Mouse (Mus musculus): ENCODE results near the gene Cacna2d3. TPM values are rescaled to one million over a fixed set of nuclear protein-coding genes. Genes with fewer than 3 reads are reported as not detected.

The Cacna2d3 gene
- total RNA-seq, 2 experiments from 2014 or later, result 2.2 to 2.8 TPM

DNA sequence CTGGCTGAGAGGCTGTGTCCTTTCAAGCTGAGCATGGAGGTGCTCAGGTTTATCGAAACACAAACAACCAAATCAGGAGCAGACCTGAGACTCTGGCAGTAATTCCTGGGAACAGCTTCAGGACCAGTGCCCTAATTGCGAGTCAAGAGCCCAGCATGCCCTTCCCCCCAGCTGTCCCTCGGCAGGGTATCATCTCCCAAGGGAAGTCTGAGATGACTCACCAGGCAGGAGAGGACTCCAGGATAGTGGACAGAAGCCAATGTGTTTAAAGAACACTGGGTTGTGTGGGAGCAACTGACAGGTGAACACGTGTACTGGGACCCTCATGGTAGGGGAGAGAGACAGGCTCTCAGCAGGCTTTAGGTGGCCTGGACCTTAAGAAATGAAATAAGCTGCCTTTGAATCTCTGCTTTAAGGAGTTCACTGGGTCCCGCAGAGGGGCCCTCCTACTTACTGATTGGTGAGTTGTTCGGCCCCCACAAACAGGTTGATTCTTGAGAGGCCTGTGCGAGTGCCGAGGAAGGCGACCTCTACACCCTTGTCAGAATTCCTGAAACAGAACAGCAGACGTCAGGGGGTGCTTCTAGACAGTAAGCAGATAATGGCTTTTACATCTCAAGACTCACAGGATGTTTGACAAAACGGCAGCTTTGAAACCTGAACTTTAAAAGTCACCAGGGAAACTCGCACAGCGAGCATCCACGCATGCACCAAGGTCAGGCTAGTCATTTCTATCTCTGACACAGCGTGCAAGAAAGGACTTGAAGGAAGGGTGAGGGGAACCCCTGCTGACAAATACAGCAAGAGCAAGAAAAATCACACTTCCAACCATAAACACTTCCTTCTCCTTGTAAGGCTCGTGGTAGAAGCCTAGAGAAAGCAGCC is 669.5 kb downstream of the Cacna2d3 start:
- no peak for DNase-seq

DNA sequence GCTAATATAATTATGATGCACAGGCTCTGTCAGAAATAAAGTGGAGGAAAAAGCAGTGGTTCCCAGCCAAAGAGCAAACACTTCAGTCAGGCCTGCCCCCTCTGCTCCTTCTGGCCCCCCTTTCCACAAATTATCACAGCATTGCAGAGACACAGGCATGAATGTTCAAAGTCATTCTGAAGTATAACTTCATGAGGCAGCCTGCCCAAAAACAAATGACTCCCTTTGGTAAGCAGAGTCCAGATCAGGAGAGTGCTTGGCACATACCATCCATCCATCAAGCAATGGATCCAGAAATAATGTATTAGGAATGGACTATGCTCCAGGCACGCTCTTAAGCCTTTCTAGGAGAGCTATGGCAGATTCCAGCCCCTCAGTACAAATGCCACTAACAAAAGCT is 679.3 kb downstream of the Cacna2d3 start:
- no peak for DNase-seq

DNA sequence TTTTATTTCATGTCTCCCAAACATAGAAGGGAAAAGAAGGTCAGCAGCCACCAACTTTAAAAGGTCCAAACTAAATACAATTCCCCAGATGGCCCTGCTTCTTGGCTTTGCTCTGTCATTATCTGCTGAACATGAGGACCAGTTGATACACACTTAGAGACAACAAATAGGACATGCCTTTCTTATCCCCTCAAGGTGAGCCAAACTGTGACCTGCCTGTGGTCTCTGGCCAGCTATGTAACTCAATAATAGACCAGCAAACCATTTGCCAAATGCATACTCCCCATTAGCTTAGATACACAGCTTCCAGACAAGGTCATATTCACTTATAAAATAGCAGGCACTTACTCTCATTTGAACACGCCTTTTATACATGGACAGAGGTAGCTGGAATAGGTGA is 680.2 kb downstream of the Cacna2d3 start:
- DNase-seq, result no peak

DNA sequence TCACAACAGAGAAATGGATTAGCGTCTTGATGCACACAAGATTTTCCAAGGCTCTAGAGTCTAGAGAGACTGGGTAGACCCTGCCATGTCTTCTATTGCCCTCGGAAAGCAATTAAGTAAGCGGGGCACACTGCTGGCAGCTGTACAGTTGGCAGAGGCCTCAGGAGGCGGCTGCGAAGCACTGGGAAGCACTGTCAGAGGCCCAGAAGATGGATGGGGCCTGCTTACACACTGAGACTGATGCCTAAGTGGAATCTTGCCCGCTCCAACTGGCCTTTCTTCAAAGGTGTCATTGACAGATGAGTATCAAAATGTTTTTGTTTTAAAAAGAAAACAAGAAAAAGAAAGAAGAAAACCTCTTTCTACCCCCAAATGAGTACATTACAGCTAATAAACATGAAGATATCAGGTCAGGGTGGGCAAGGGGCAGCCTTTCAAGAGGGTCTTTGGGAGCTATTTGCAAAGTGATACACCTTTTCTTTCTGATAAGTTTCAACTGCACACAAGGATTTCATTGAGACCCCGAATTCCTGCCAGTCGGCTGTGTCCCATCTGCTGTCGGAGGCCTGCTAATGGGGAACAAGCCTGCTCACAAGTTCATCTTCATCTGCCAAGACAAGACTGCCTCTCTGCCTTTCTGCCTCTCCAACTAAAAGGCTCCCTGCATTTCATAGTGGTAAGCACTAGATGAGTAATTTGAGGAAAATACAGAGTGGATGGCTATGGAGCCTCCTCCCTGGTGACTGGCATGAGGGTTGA is 680.9 kb downstream of the Cacna2d3 start:
- DNase-seq, result no peak

DNA sequence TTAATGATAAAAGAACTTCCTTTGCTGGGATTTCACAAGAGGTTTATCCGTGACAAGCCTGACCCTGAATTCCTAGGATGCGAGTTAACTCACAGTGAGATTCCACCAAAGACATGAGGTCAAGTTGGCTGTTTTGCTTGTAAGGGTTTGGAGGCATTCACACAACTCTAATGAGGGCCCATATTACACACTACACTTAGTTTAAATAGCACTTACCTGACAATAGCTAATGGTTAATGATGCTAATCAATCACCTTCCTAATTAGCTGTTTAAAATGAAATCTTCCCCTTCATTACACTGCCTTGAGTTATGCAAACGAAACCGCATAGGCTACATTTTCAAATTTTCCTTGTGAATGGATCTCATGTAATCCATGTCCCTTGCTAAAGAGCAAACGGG is 683.4 kb downstream of the Cacna2d3 start:
- no peak for DNase-seq

DNA sequence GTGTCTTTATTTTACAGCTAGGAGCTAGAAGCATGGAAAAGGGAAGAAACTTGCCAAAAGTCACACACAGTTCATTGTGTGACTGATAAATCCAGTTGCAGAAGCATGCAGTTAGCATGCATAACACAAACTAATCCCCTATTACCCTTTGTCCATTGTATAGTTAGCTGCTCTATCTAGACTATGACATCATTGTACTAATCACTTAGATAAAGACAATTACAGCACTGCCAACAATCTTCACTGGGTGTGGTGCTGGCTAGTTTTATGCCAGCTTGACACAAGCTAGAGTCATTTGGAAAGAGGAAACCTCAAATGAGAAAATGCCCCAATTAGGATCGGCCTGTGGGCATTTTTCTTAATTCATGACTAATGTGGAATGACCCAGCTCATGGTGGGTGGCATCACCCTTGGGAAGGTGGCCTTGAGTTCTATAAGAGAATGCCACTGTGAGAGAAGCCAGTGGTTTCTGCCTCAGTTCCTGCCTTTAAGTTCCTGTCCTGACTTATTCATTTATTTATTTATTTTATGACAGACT is 689.7 kb downstream of the Cacna2d3 start:
- DNase-seq, result no peak

DNA sequence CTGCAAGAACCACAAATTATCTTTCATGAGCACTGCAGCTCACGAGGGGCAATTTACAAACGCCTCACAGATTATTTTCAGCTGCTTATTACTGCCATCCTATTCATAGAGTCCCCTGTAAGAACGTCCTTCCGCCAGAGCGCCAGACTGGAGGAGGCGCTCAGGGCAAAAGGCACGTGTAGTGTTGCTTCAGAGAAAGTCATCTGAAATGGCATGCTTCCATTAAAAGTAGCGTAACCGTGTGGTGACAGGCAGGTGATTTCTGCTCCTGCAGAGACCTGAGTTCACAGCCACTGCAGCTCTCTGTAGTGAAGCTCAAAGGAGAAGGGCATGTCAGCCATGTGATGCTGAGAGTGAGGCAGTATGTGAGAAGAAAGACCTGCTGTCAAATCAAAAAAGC is 691.1 kb downstream of the Cacna2d3 start:
- DNase-seq, result no peak

DNA sequence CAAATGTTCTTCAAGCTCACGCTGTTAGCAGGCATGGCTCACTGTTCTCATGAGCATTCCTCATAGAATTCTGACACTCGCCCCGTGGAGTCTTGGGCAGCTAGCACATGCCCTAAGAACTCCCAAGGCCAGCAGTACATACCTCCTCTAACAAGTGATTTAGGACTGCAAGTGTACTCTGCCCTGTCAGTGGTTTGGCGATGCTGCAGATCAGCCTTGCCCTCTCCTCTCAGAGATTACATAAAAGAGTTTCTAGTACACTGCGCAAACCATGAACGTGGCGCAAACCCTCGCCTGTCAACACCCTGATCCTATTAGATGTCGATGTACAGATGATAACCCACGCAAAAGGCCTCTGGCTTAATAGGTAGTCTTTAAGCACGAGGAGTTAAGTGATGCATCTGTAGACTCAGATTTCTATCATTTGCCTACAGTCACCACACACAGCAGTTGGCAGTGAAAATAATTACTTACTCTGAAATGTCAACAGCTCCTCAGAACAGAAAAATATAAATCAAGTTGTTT is 691.7 kb downstream of the Cacna2d3 start:
- DNase-seq, result no peak

DNA sequence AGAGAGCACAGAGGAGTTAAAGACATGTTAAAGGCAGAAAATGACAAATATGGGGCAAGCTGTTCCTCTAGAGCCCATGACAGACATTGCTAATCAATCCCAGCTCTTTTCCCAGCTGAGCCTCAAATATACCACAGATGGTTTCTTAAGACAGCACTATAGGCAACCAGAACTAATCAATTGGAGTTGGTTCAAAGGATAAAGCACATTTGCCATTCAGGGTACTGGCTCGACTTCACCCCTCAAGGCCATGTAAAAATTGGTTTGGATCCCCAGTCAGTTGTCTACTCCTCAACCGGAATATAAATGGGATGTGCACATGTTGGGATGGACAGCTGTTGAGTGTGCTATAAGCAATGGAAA is 692.6 kb downstream of the Cacna2d3 start:
- DNase-seq, result no peak

DNA sequence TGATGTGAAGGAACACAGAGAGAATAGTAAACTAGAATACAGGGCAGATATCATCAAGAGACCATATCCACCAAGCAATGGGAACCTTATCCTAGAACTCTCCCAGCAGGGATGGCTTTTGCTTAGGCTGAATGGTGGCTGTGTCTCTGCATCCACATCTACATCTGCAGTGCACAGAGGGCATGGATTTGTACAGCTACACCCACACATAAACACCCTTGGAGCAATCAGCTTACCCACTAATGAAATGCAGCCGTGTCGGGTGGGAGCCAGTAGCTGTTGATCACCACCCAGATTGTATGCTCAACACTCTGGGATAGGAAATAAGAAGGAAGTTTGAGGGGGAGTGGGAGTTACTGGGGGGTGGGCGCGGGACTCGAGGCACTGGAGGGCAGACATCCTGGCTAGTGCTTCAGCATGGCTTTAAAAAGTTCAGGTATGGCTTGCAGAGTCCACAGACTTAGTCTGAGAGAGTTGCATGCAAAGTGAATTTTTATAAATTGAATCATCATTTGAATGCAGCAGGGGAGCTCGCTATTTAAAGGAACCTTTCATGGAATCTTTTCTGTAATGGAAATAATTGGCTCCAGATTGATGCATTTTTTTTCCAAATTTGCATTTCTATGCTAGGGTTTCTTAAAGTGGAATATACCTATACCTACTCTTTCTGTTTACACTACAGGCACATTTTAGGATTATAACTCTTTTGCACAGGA is 693.1 kb downstream of the Cacna2d3 start:
- DNase-seq, result no peak

DNA sequence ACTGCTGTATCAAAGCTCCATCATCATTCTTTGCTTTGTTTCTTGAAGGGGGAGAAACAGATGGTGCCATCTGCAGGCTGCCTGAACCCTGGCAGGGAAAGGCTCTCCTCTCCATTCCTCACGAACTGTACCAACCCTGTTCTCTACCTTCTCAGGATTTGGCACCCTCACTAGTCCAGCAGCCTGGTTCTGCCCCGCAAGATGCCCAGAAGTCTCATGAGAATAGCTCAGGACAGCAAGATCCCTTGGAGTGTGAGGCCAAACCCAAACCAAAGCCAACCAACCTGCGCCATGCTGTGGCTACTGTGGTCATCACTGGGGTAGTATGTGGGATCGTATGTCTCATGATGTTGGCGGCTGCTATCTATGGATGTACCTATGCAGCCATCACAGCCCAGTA is 694.4 kb downstream of the Cacna2d3 start:
- DNase-seq, result no peak

DNA sequence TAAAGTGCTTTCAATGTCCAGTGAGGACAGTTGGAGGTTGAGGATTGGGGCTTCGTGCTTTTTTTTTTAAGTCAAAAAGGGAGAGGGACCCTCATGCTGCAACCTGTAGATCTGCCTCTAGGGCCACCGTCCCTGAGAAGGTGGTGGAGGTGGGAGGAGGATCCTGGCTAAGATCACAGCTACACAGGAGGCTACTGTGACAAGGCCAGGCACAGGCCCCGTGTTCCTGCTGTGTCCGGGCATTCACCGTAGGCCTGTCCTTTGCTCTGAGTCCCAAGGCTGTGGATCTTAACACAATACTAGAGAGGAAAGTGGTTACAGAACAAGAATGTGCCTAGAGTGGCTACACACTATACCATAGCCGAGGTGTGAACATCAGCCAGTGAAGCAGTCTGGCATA is 696.3 kb downstream of the Cacna2d3 start:
- no peak for DNase-seq

DNA sequence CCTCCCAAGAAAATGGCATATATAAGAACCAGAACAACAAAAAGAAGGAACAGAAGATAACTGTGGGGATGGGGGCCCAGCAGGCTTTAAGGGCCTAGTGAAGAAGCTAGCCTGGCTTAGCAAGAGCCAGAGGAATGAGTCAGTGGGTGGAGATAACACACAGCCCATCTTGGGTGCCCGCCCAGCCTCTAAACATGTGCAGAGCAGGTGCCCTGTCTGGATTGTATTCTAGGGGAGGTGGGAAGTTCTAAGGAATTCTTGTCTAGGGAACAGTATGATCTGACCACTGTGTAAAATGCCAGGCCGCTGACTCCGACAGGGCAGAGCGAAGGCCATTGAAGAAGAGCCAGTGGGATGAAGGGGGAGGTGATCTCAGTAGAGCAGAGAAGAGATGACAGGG is 698.4 kb downstream of the Cacna2d3 start:
- DNase-seq, result no peak

DNA sequence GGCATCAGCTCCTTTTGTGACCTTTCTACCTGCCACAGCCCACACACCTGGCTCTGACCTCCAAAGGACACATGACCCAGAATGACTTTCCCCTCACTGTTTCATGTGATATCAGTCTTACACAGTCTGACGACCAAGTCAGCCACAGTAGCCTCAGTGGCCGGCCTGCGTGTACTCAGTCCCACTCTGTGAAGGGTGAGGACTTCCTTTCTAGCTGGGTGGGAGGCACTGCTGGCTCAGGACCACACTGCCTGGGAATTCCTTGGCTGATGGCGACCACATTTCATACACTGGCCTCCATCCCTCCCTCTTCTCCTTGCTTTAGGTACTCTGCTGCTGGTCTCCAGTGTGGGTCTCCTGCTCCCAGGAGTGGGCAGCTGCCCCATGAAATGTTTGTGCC is 700.4 kb downstream of the Cacna2d3 start:
- DNase-seq, result no peak

DNA sequence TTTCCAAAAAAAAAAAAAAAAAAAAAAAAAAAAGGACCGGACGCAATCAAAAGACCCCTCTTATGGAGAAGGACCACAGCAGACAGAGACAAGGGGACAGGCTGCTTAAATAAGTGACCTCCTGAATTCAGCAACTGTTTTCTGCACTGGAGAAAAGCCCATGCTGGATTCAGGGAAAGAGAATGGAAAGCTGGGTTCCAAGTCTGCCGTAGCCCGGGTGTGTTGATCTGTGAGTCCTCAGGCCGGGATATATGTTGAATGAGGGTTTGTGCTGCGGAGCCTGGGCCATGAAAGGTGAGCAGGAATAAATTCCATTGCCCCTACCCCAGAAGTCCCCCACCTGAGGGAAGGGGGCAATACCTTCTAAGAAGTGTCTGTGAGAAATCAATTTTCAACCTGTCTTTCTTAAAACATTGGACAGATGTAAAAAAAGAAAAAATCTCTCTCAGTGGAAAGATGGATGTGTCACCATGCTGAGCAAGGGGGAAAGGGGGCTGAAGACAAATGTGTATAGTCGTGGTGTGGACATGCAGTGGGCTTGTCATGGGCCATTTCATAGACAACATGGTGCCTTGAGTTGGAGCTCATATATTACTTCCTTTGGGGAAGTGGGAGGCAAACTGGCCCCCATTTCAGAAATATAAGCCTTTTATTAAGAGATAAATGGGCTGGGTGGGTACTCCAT is 703.2 kb downstream of the Cacna2d3 start:
- DNase-seq, result no peak

DNA sequence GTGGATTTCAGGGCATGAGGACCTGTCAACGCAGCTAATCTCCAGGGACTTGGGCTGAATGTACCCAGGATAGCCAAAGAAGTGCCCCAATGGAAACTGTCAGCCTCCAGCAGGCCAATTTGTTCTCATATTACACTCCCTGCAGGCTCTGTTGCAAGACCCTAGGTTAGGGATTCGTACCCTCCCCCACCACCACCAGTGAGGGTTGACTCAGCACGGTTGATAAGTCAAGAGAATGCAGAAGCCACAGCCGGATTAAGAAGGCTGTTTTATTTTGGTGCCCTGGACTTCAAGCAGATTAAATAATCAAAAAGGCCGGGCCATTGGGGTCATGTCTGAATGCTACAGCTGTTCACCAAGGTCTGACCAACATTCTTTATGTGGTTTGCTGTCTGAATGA is 703.8 kb downstream of the Cacna2d3 start, which contains the start of gene Lrtm1:
Lrtm1 (plus strand) TSS at position 326 of the 400 bp plus-strand sequence.
- DNase-seq, result no peak

DNA sequence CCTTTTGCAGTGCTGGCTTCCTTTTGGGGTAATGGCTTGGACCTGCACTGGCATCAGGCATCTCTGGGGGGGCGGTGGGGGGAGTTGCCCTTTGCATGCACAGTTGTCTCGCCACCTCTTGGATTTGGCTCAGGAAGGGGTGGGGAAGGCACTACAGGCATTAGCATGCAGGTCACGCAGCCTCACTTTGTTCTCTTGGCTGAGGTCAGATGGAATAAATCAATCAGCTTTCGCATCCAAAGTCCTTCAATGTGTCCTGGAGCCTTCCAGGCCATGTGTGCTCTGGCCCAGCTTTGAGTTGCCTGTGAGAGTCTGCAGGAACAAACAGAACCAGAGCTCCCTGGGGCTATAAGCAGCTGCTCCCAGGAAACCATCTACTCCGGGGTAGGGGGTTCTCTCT is 705.8 kb downstream of the Cacna2d3 start:
- no peak for DNase-seq

DNA sequence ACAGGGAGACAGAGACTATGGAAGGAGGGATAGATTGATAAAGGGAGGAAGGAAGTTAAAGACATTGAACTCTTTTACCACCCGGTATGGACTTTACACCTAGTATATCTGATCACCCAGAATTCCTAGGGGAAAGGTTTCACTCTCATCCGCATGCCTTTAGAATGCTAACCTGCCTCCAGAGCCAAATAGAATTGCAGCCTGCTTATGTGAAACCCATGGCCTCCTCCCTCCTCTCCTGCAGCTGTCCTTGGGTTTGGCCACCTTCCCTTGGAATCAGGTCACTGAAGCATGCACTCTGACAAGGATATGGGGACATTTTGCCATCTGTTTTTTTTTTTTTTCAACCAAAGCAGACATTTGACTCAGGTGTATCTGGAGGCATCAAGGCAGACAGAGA is 707.0 kb downstream of the Cacna2d3 start:
- DNase-seq, result peak; percentile 24

DNA sequence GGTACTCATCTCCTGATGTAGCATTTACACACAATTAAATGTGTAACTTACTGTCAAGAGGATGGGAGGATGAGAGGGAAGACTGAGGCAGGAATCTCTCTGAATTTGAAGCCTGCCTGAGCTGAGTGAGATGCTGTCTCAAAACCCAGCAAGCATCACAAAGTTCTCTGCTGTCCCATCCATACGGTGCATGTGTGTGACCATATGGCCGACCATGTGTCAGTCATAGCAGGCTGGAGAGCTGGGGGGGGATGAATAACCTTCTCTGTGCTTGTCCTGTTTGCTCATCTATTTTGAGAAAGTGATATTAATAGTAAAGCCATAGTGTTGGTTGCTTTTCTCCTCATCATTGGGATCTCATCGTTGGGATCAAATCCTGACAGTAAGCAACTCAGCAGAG is 708.5 kb downstream of the Cacna2d3 start:
- DNase-seq, result no peak

DNA sequence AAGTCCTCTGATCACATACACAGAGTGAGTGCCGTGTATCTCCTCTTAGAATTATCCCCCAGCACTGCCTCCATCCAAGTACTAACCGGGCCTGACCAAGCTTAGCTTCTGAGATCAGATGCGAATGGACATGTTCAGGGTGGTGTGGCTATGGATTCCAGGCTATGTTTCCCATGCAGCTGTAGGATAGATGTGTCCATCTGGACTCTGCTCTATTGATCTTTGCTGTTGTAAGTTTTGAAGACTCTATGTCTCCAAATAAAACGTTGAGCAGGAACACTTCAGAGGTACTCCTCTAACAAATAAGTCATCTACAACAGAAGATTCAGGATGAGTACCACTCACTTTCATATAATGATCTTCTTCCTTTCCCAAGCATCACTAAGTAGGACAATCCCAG is 712.0 kb downstream of the Cacna2d3 start:
- DNase-seq, result no peak

DNA sequence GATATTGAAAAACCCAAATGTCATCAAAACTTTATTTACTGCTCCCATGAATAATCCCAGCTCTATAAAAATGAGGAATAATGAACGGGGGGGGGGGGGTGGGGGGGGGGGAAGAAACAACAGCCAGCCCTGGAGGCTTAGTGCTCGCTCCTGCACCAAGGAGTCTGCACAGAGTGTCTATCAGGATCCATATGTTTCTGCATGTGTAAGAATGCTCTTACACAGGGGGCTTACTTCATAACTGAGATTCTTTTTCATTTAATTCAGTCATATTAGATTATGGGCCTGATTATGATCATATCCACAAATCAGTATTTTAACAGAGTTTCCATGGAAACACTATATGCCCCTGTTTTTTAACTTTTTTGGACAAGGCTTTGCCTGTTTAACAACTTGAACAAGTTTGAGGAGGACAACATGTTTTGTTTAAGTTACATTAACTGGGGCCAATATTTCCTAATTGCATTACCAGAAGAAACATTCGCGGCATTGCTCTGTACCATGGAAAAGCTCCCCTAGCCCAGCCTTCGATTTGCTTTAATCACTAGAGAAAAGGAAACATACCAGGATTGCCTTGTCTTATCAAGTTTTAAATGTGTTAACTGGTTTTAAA is 716.3 kb downstream of the Cacna2d3 start:
- no peak for DNase-seq
